Mouse (Mus musculus): Measurements from ENCODE around the gene Pipox.

DNA sequence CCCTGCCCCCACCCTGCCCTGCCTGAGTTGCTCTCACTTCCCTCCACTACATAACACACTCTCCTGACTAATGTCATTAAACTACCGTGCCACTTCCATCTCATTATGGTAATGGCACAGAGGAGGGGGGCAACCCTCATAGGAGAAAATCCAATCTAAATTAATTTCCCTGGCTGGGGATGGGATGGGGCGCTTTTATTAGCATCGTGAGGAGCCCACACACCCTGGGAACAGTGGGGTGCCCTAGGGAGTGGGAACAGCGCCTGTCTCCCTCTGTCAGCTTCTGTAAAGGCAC lies 50.0 kb downstream of the Pipox start:
- no peak for TF ChIP-seq GATA1 (IDR thresholded peaks at IDR 0.05; ENCODE audit: low read length)
- TF ChIP-seq TAL1 (IDR thresholded peaks at IDR 0.05; ENCODE audit: low read length) = no peak
